Mouse (Mus musculus): ENCODE measurements around the gene Nfix. TPM values are rescaled to one million over a fixed set of nuclear protein-coding genes. Genes with fewer than 3 reads are reported as not detected.

Nfix gene
- total and polyA plus RNA-seq, 3 experiments = 68.7 to 297 (median 274) TPM

DNA sequence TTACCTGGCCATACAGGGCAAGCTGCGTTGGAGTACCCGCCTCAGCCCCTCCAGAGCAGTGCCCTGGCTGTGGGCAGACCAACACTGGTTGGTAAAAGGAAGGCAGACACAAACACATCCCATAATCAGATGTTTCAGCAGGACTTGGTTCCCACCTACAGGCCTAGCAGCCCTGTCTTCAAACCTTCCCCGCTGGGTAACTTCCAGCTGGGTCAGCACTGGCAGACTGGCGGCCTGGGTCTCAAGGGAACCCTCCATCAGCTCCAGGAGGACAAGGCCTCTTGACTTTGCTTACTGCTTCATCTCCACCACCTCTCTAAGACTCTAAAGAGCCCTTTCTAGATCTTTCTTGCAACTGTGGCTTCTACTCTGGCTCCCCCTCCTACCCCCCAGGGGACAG, 63.6 kb downstream of the Nfix start:
- no peak for DNase-seq
- H3K27me3 ChIP-seq (ENCODE audit: control insufficient read depth, insufficient read depth, low read length) = no peaks in the 10 kb centered on the region
- H3K36me3 ChIP-seq (ENCODE audit: control insufficient read depth, insufficient read depth, low read length) = peaks cover 8% of the 10 kb centered on the region
- no peaks in the 10 kb centered on the region; the same call in 1 of the 2 replicates for H3K79me2 ChIP-seq (replicated peaks; ENCODE audit: control insufficient read depth, insufficient read depth, low read length)
- intact Hi-C loops (cut with DNase I) = loop anchor here (2.0 kb wide), 1 partner anchor 64 kb away; the partner anchor contains the start of gene Nfix
- WGBS = 87% methylated on average over 4 of the region's 4 CpGs
- TF ChIP-seq POLR2A (IDR thresholded peaks at IDR 0.05; ENCODE audit: insufficient read depth, low read depth, low read length) = no peak
- TF ChIP-seq CTCF (IDR thresholded peaks at IDR 0.05) = no peak
- no peak overlapping the region for H3K4me3 ChIP-seq
- H3K4me1 ChIP-seq (ENCODE audit: control insufficient read depth, insufficient read depth, low read length) = peaks cover 56% of the 10 kb centered on the region
- peak overlapping the region; percentile 43; the same call in 1 of the 2 replicates for H3K9ac ChIP-seq (ENCODE audit: low read depth, low read length)
- peak overlapping the region; percentile 89 for H3K27ac ChIP-seq

GRCm38 (mm10) chr8:84735597-84735996, 64.5 kb downstream of the Nfix start:
- Histone ChIP-seq H3K36me3 (ENCODE audit: control insufficient read depth, insufficient read depth, low read length) (peaks cover 10% of the 10 kb centered on the region), H3K27ac (peak overlapping the region; percentile 89), H3K4me1 (ENCODE audit: control insufficient read depth, insufficient read depth, low read length) (peaks cover 56% of the 10 kb centered on the region), H3K79me2 (replicated peaks; ENCODE audit: control insufficient read depth, insufficient read depth, low read length) (no peaks in the 10 kb centered on the region; the same call in 1 of the 2 replicates), H3K27me3 (ENCODE audit: control insufficient read depth, insufficient read depth, low read length) (no peaks in the 10 kb centered on the region), H3K9ac (ENCODE audit: low read depth, low read length) (peak overlapping the region; percentile 43), H3K4me3 (no peak overlapping the region)
- TF ChIP-seq POLR2A (IDR thresholded peaks at IDR 0.05; ENCODE audit: insufficient read depth, low read depth, low read length) (peak; percentile 39; the same call in 1 of the 2 replicates), EP300 (IDR thresholded peaks at IDR 0.05; ENCODE audit: insufficient read depth, low read depth, low read length) (no peak), CTCF (IDR thresholded peaks at IDR 0.05) (no peak)
- DNase-seq = peak in 1 of 2 experiments; percentile 68
- WGBS = 40% methylated on average over 2 of the region's 2 CpGs
- intact Hi-C loops (cut with DNase I) = no loop called here

- Histone ChIP-seq H3K36me3 (ENCODE audit: control insufficient read depth, insufficient read depth, low read length) (peaks cover 10% of the 10 kb centered on the region), H3K9ac (ENCODE audit: low read depth, low read length) (no peak overlapping the region), H3K27ac (peak overlapping the region; percentile 89), H3K79me2 (replicated peaks; ENCODE audit: control insufficient read depth, insufficient read depth, low read length) (no peaks in the 10 kb centered on the region; the same call in 1 of the 2 replicates), H3K4me3 (no peak overlapping the region), H3K4me1 (ENCODE audit: control insufficient read depth, insufficient read depth, low read length) (peaks cover 60% of the 10 kb centered on the region), H3K27me3 (ENCODE audit: control insufficient read depth, insufficient read depth, low read length) (no peaks in the 10 kb centered on the region)
- DNase-seq = no peak
- intact Hi-C loops (cut with DNase I) = no loop called here
- WGBS = 70% methylated on average over 2 of the region's 2 CpGs
- no peak for TF ChIP-seq POLR2A (IDR thresholded peaks at IDR 0.05; ENCODE audit: insufficient read depth, low read depth, low read length)
Observed at GRCm38 (mm10) chr8:84734680-84735079, 65.5 kb downstream of the Nfix start.

GRCm38 (mm10) chr8:84733959-84734358, 66.2 kb downstream of the Nfix start:
- peaks cover 60% of the 10 kb centered on the region for H3K4me1 ChIP-seq (ENCODE audit: control insufficient read depth, insufficient read depth, low read length)
- DNase-seq = no peak
- no peaks in the 10 kb centered on the region; the same call in 1 of the 2 replicates for H3K79me2 ChIP-seq (replicated peaks; ENCODE audit: control insufficient read depth, insufficient read depth, low read length)
- no peak overlapping the region for H3K9ac ChIP-seq (ENCODE audit: low read depth, low read length)
- H3K27me3 ChIP-seq (ENCODE audit: control insufficient read depth, insufficient read depth, low read length) = no peaks in the 10 kb centered on the region
- no peak for TF ChIP-seq EP300 (IDR thresholded peaks at IDR 0.05; ENCODE audit: insufficient read depth, low read depth, low read length)
- no peak for TF ChIP-seq CTCF (IDR thresholded peaks at IDR 0.05)
- no peak for TF ChIP-seq POLR2A (IDR thresholded peaks at IDR 0.05; ENCODE audit: insufficient read depth, low read depth, low read length)
- 65% methylated on average over 6 of the region's 6 CpGs for WGBS
- H3K36me3 ChIP-seq (ENCODE audit: control insufficient read depth, insufficient read depth, low read length) = peaks cover 10% of the 10 kb centered on the region
- intact Hi-C loops (cut with DNase I) = no loop called here
- H3K27ac ChIP-seq = peak overlapping the region; percentile 89
- no peak overlapping the region for H3K4me3 ChIP-seq

GRCm38 (mm10) chr8:84732996-84733395, 67.1 kb downstream of the Nfix start:
- Histone ChIP-seq H3K27ac (peak overlapping the region; percentile 89), H3K9ac (ENCODE audit: low read depth, low read length) (peak overlapping the region; percentile 27), H3K27me3 (ENCODE audit: control insufficient read depth, insufficient read depth, low read length) (no peaks in the 10 kb centered on the region), H3K36me3 (ENCODE audit: control insufficient read depth, insufficient read depth, low read length) (peaks cover 10% of the 10 kb centered on the region), H3K4me3 (no peak overlapping the region), H3K4me1 (ENCODE audit: control insufficient read depth, insufficient read depth, low read length) (peaks cover 53% of the 10 kb centered on the region), H3K79me2 (replicated peaks; ENCODE audit: control insufficient read depth, insufficient read depth, low read length) (no peaks in the 10 kb centered on the region; the same call in 1 of the 2 replicates)
- no peak for DNase-seq
- 26% methylated on average over 6 of the region's 6 CpGs for WGBS
- intact Hi-C loops (cut with DNase I) = no loop called here
- TF ChIP-seq POLR2A (IDR thresholded peaks at IDR 0.05; ENCODE audit: insufficient read depth, low read depth, low read length) (no peak), CTCF (IDR thresholded peaks at IDR 0.05) (no peak), EP300 (IDR thresholded peaks at IDR 0.05; ENCODE audit: insufficient read depth, low read depth, low read length) (no peak)

DNA sequence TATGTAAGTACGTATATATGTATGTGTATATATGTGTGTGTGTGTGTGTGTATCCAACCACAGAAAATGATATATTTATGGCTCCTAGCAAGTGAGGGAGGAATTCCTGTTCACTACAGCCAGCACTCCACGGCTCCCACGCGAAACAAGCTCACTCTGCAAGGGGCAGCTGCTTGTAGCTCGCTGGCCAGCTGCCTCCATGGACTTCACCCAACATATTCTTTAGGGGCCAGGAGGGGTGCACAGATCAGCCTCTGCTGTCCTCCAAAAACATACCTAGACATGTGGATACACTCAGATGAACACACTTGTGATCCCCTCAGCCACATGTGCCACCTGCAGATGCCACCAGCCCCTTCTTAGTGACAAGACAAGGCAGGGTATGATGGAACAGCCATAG, 67.6 kb downstream of the Nfix start:
- DNase-seq = no peak
- H3K27ac ChIP-seq = peak overlapping the region; percentile 89
- intact Hi-C loops (cut with DNase I) = no loop called here
- no peaks in the 10 kb centered on the region for H3K27me3 ChIP-seq (ENCODE audit: control insufficient read depth, insufficient read depth, low read length)
- no peak overlapping the region for H3K9ac ChIP-seq (ENCODE audit: low read depth, low read length)
- 34% methylated on average over 5 of the region's 5 CpGs for WGBS
- H3K4me1 ChIP-seq (ENCODE audit: control insufficient read depth, insufficient read depth, low read length) = peaks cover 51% of the 10 kb centered on the region
- peaks cover 10% of the 10 kb centered on the region for H3K36me3 ChIP-seq (ENCODE audit: control insufficient read depth, insufficient read depth, low read length)
- no peak overlapping the region for H3K4me3 ChIP-seq
- TF ChIP-seq CTCF (IDR thresholded peaks at IDR 0.05) = no peak
- TF ChIP-seq POLR2A (IDR thresholded peaks at IDR 0.05; ENCODE audit: insufficient read depth, low read depth, low read length) = no peak
- no peaks in the 10 kb centered on the region for H3K79me2 ChIP-seq (replicated peaks; ENCODE audit: control insufficient read depth, insufficient read depth, low read length)

Measured in heart, adult 2 months (tissue).